Mouse (Mus musculus) CH12.LX (cell line): ENCODE data around the gene Rcc1l. TPM values are rescaled to one million over a fixed set of nuclear protein-coding genes. Genes with fewer than 3 reads are reported as not detected.
A peak's percentile ranks its signal among the peaks of the same experiment; 100 is the strongest.

Experiments used
- DNase-seq: peaks from one replicate; pipeline ENCODE4 v3.0.0-alpha.2; 2013; ENCODE audit errors: extremely low read depth
- H3K27ac ChIP-seq: 2 replicates; pipeline ENCODE4 v1.5.1; 2012; ENCODE audit warnings: low read depth, mild to moderate bottlenecking, control low read depth, moderate library complexity; ENCODE audit not compliant: insufficient read depth
- H3K27me3 ChIP-seq: replicated peaks from 2 replicates; pipeline ENCODE3; 2012; ENCODE audit warnings: inconsistent platforms
- H3K36me3 ChIP-seq, 2 experiments: replicated peaks in 1 of 2; 2 replicates each; pipeline versions ENCODE3 to v1.6.1; 2012; ENCODE audit warnings: inconsistent platforms in 1 of 2, low read length in 1 of 2, mild to moderate bottlenecking in 1 of 2, mixed read lengths in 1 of 2, moderate library complexity in 1 of 2; ENCODE audit not compliant: control insufficient read depth in 1 of 2, insufficient read depth in 1 of 2
- H3K4me1 ChIP-seq, 2 experiments: 2 replicates each; pipeline ENCODE4 v1.6.1; 2012; ENCODE audit warnings: inconsistent platforms in 1 of 2, moderate library complexity in 1 of 2; ENCODE audit not compliant: insufficient read depth in 2 of 2, control insufficient read depth in 1 of 2
- H3K4me2 ChIP-seq: 2 replicates; pipeline ENCODE4 v1.6.1; 2012; ENCODE audit warnings: low read depth, mild to moderate bottlenecking, control low read depth; ENCODE audit not compliant: poor library complexity, insufficient read depth, severe bottlenecking
- H3K4me3 ChIP-seq, 3 experiments: fragments of 150-350 bp in 1 of 3; sonication (generic) in 1 of 3; replicated peaks in 1 of 3; 2 replicates each; pipeline versions ENCODE3 to v1.5.1; 2011 to 2012; ENCODE audit warnings: low read depth in 2 of 3, low read length in 2 of 3, mild to moderate bottlenecking in 2 of 3, moderate library complexity in 2 of 3, control low read depth in 1 of 3, improper control_type of control experiment in 1 of 3, inconsistent platforms in 1 of 3, mixed read lengths in 1 of 3; ENCODE audit not compliant: poor library complexity in 1 of 3
- H3K79me2 ChIP-seq: replicated peaks from 2 replicates; pipeline ENCODE4 v1.6.1; 2012; ENCODE audit warnings: mild to moderate bottlenecking, moderate library complexity; ENCODE audit not compliant: control insufficient read depth, poor library complexity, insufficient read depth, severe bottlenecking; ENCODE audit errors: extremely low read depth
- H3K9ac ChIP-seq: 2 replicates; pipeline ENCODE4 v1.6.1; 2012; ENCODE audit warnings: low read depth, mild to moderate bottlenecking, control low read depth, moderate library complexity; ENCODE audit not compliant: insufficient read depth
- H3K9me3 ChIP-seq: replicated peaks from 2 replicates; pipeline ENCODE3; 2012; ENCODE audit warnings: low read length, inconsistent platforms, mixed read lengths
- BHLHE40 ChIP-seq: IDR thresholded peaks from 2 replicates; pipeline ENCODE4 v1.6.1; 2011; ENCODE audit warnings: mild to moderate bottlenecking, low read depth, low read length, improper control_type of control experiment
- CTCF ChIP-seq, 2 experiments: IDR thresholded peaks in 1 of 2; conservative IDR thresholded peaks in 1 of 2; 2 replicates each; pipeline ENCODE4 v1.5.1; 2011 to 2012; ENCODE audit warnings: low read depth in 2 of 2, low read length in 2 of 2, improper control_type of control experiment in 1 of 2, inconsistent platforms in 1 of 2, mild to moderate bottlenecking in 1 of 2, moderate library complexity in 1 of 2
- IRF4 ChIP-seq: IDR thresholded peaks from 2 replicates; pipeline ENCODE4 v1.6.1; 2014; ENCODE audit warnings: low read depth, mild to moderate bottlenecking, inconsistent platforms, low read length, improper control_type of control experiment
- KAT2A ChIP-seq: IDR thresholded peaks from 2 replicates; pipeline ENCODE4 v1.6.1; 2012; ENCODE audit warnings: low read length, improper control_type of control experiment, inconsistent platforms; ENCODE audit not compliant: insufficient replicate concordance
- MEF2A ChIP-seq: IDR thresholded peaks from 2 replicates; pipeline ENCODE4 v1.6.1; 2014; ENCODE audit warnings: low read depth, mild to moderate bottlenecking, inconsistent platforms, low read length, improper control_type of control experiment, borderline replicate concordance
- MXI1 ChIP-seq: IDR thresholded peaks from 2 replicates; pipeline ENCODE4 v1.6.1; 2011; ENCODE audit warnings: mild to moderate bottlenecking, low read depth, low read length, improper control_type of control experiment
- MYC ChIP-seq: IDR thresholded peaks from 2 replicates; pipeline ENCODE4 v1.6.1; 2011; ENCODE audit warnings: low read depth, mild to moderate bottlenecking, improper control_type of control experiment, low read length
- NRF1 ChIP-seq: IDR thresholded peaks from 2 replicates; pipeline ENCODE4 v1.6.1; 2014; ENCODE audit warnings: low read depth, mild to moderate bottlenecking, inconsistent platforms, low read length, improper control_type of control experiment, moderate library complexity
- POLR2A ChIP-seq: IDR thresholded peaks from 2 replicates; pipeline ENCODE4 v1.6.1; 2011; ENCODE audit warnings: low read depth, mild to moderate bottlenecking, improper control_type of control experiment, low read length
- RAD21 ChIP-seq: IDR thresholded peaks from 2 replicates; pipeline ENCODE4 v1.6.1; 2011; ENCODE audit warnings: low read depth, mild to moderate bottlenecking, low read length, improper control_type of control experiment, moderate library complexity
- RCOR1 ChIP-seq: conservative IDR thresholded peaks from 2 replicates; pipeline ENCODE4 v1.6.1; 2012; ENCODE audit warnings: low read depth, mild to moderate bottlenecking, inconsistent platforms, low read length, improper control_type of control experiment
- SIN3A ChIP-seq: IDR thresholded peaks from 2 replicates; pipeline ENCODE4 v1.6.1; 2012; ENCODE audit warnings: low read length, improper control_type of control experiment, inconsistent platforms
- SMC3 ChIP-seq: IDR thresholded peaks from 2 replicates; pipeline ENCODE4 v1.6.1; 2011; ENCODE audit warnings: low read depth, low read length, improper control_type of control experiment
- TCF12 ChIP-seq: IDR thresholded peaks from 2 replicates; pipeline ENCODE4 v1.6.1; 2014; ENCODE audit warnings: low read depth, mild to moderate bottlenecking, inconsistent platforms, low read length, improper control_type of control experiment
- USF2 ChIP-seq: conservative IDR thresholded peaks from 2 replicates; pipeline ENCODE4 v1.6.1; 2011; ENCODE audit warnings: low read depth, low read length, improper control_type of control experiment
- ZC3H11A ChIP-seq: IDR thresholded peaks from 2 replicates; pipeline ENCODE4 v1.6.1; 2012; ENCODE audit warnings: low read depth, mild to moderate bottlenecking, inconsistent platforms, low read length, improper control_type of control experiment
- ZKSCAN1 ChIP-seq: IDR thresholded peaks from 2 replicates; pipeline ENCODE4 v1.6.1; 2012; ENCODE audit warnings: low read depth, inconsistent platforms, low read length, improper control_type of control experiment, borderline replicate concordance
- ZMIZ1 ChIP-seq: IDR thresholded peaks from 2 replicates; pipeline ENCODE4 v1.6.1; 2012; ENCODE audit warnings: low read depth, mild to moderate bottlenecking, inconsistent platforms, low read length, improper control_type of control experiment
- ZNF384 ChIP-seq: IDR thresholded peaks from 2 replicates; pipeline ENCODE4 v1.6.1; 2012; ENCODE audit warnings: low read depth, low read length, improper control_type of control experiment, inconsistent platforms
- dilution Hi-C: fragments of 300-500 bp; cut with MboI; formaldehyde crosslinking; loops from 2 replicates; pipeline ENCODE4 v1.14.3; 2020; ENCODE audit warnings: low sequenced_read_pairs; ENCODE audit not compliant: extremely low pct_unique_long_range_greater_than_20kb, extremely low pct_ligation_motif_present
- in situ Hi-C: fragments of 300-500 bp; cut with MboI; formaldehyde crosslinking; loops from 3 replicates; pipeline ENCODE4 v1.14.3; 2019; ENCODE audit warnings: low sequenced_read_pairs, low pct_ligation_motif_present, low pct_unique_long_range_greater_than_20kb, mixed read lengths
- polyA plus RNA-seq: library from polyadenylated mRNA; unstranded; fragments of >175 nt; gene quantifications from 2 replicates; pipeline ENCODE4 v1.2.1, GENCODE M21; 2012; ENCODE audit warnings: low read depth; ENCODE audit not compliant: insufficient read length
- total RNA-seq, 2 experiments: library from RNA; depleted of rRNA; stranded (reverse); fragments of 300-350 nt in 1 of 2; fragments of >200 nt in 1 of 2; gene quantifications; 2 replicates each; pipeline ENCODE4 v1.2.3; 2012 to 2014

Gene Rcc1l
- total and polyA plus RNA-seq, 3 experiments, result 24.6 to 42.7 (median 31.0) TPM

DNA sequence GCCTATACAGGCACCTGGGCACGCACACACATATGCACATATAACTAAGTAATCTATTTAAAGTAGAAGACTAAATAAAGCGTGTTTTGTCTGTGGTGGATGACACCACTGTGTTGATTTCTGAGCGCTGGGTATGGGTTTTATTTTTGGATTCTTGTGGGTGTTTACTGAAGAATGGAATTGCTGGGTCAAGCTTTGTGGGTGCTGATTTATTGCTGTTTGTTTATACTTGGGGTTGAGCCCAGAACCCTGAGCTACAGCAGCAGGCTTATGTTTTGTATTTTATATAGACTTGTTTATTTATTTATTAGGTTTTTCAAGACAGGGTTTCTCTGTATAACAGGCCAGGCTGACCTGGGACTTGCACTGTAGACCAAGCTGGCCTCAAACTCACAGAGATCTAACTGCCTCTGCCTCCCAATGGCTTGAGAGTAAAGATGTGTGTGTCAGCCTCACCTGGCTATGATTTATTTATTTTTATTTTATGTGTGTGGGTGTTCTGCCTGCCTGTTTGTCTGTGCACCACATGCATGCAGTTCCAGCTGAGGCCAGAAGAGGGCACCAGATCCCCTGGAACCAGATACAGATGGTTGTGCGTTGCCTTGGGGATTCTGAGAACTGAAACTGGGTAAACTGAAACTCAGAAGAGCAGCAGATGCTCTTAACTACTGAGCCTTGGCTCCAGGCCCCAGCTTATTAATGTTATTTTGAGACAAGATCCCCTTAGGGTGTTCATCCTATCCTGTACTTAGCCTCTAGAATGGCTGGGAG lies 10.6 kb upstream of the Rcc1l start:
- H3K27me3 ChIP-seq, result no peaks in the 10 kb centered on the region
- dilution Hi-C loops (no loop called here), in situ Hi-C loops (no loop called here)
- no peak overlapping the region for H3K27ac ChIP-seq
- peaks cover 6% of the 10 kb centered on the region for H3K9me3 ChIP-seq
- no peak overlapping the region for H3K4me2 ChIP-seq
- DNase-seq, result peak; percentile 81
- H3K9ac ChIP-seq, result no peak overlapping the region
- H3K4me3 ChIP-seq, result no peak overlapping the region
- peaks cover 1 to 31% of the 10 kb centered on the region in 2 experiments; a peak in 3 of 4 replicates for H3K4me1 ChIP-seq
- TF ChIP-seq IRF4 (peak; percentile 83), MYC (no peak), MXI1 (no peak), NRF1 (no peak), POLR2A (no peak), MEF2A (peak; percentile 11; the same call in 1 of the 2 replicates), SMC3 (peak; percentile 84), BHLHE40 (peak; percentile 20; the same call in 1 of the 2 replicates), KAT2A (no peak), USF2 (no peak), SIN3A (0 out of 2 replicates have a peak, but pooled peaks have one; percentile 47), CTCF (conservative IDR thresholded peaks at IDR 0.05 in 1 of 2, IDR thresholded peaks at IDR 0.05 in 1 of 2; ENCODE audit: low read depth in 2 of 2, low read length in 2 of 2) (peak; percentile 80 to 87), RAD21 (peak; percentile 87), RCOR1 (0 out of 2 replicates have a peak, but pooled peaks have one; percentile 56), ZC3H11A (peak; percentile 46)
- H3K36me3 ChIP-seq, result peaks cover 0 to 8% of the 10 kb centered on the region in 2 experiments
- H3K79me2 ChIP-seq, result no peaks in the 10 kb centered on the region

GRCm38 (mm10) chr5:134186059-134186458 lies 9.5 kb upstream of the Rcc1l start:
- in situ Hi-C loops (no loop called here), dilution Hi-C loops (no loop called here)
- Histone ChIP-seq H3K4me1 (peaks cover 2 to 34% of the 10 kb centered on the region in 2 experiments; a peak in 3 of 4 replicates), H3K9ac (no peak overlapping the region), H3K27me3 (no peaks in the 10 kb centered on the region), H3K4me2 (no peak overlapping the region), H3K9me3 (peaks cover 6% of the 10 kb centered on the region), H3K79me2 (no peaks in the 10 kb centered on the region), H3K4me3 (no peak overlapping the region), H3K27ac (no peak overlapping the region), H3K36me3 (peaks cover 0 to 1% of the 10 kb centered on the region in 2 experiments)
- peak; percentile 32 for DNase-seq
- no peak for TF ChIP-seq ZKSCAN1
- 0 out of 2 replicates have a peak, but pooled peaks have one; percentile 24 for TF ChIP-seq TCF12
- TF ChIP-seq ZMIZ1, result no peak
- peak; percentile 57 for TF ChIP-seq ZNF384
